Mouse (Mus musculus) left cerebral cortex, postnatal 36 days (tissue): Measurements from ENCODE around the gene Prnp. TPM values are rescaled to one million over a fixed set of nuclear protein-coding genes. Genes with fewer than 3 reads are reported as not detected.
A peak's percentile ranks its signal among the peaks of the same experiment; 100 is the strongest.

Experiments
- DNase-seq, 2 experiments: peaks; one replicate each; pipeline ENCODE4 v3.0.0; 2021 to 2022; ENCODE audit warnings: low spot score in 2 of 2, mixed read lengths in 1 of 2
- intact Hi-C: fragments of 180-260 bp; cut with DNase I; formaldehyde crosslinking; loops from one replicate; pipeline ENCODE4 v1.15.1; 2025
- total RNA-seq, 2 experiments: library from RNA; stranded (reverse); gene quantifications; 2 replicates each; pipeline ENCODE4 v1.2.3; 2021

Prnp gene
- total RNA-seq, 2 experiments from 2014 or later, result 729 to 811 TPM

GRCm38 (mm10) chr2:131905776-131906175 is 4.0 kb upstream of the Prnp start:
- intact Hi-C loops, result no loop called here
- no peak for DNase-seq

- no peak for DNase-seq
- intact Hi-C loops, result no loop called here
These were observed 3.5 kb upstream of the Prnp start for GRCm38 (mm10) chr2:131906266-131906665.

- DNase-seq, result no peak
- intact Hi-C loops, result no loop called here
These were observed 2.9 kb upstream of the Prnp start for GRCm38 (mm10) chr2:131906846-131907245.

GRCm38 (mm10) chr2:131907311-131907710 is 2.4 kb upstream of the Prnp start:
- intact Hi-C loops, result no loop called here
- no peak for DNase-seq

- intact Hi-C loops, result no loop called here
- no peak for DNase-seq
These were observed 1.3 kb upstream of the Prnp start for GRCm38 (mm10) chr2:131908351-131908861.

GRCm38 (mm10) chr2:131908906-131909305 is 822 bp upstream of the Prnp start:
- intact Hi-C loops, result no loop called here
- DNase-seq, result no peak

- no peak for DNase-seq
- intact Hi-C loops, result loop anchor here (1.0 to 5.0 kb wide), 3 partner anchors 36 to 83 kb away; no protein-coding TSS in a partner anchor
These were observed 1.1 kb downstream of the Prnp start for GRCm38 (mm10) chr2:131910847-131911246.

- DNase-seq, result no peak
- intact Hi-C loops, result loop anchor here (1.0 to 5.0 kb wide), 3 partner anchors 36 to 83 kb away; no protein-coding TSS in a partner anchor
These were observed 1.6 kb downstream of the Prnp start for GRCm38 (mm10) chr2:131911341-131911740.

- no peak for DNase-seq
- intact Hi-C loops, result loop anchor here (5.0 kb wide), 2 partner anchors 35 to 65 kb away; no protein-coding TSS in a partner anchor
These were observed 3.0 kb downstream of the Prnp start for GRCm38 (mm10) chr2:131912526-131913258.

GRCm38 (mm10) chr2:131932275-131932902 is 22.7 kb downstream of the Prnp start:
- DNase-seq, result no peak
- intact Hi-C loops, result no loop called here

- no peak for DNase-seq
- intact Hi-C loops, result no loop called here
These were observed 23.3 kb downstream of the Prnp start for GRCm38 (mm10) chr2:131933013-131933412.

- intact Hi-C loops, result no loop called here
- DNase-seq, result no peak
These were observed 23.9 kb downstream of the Prnp start for GRCm38 (mm10) chr2:131933598-131933997.

- intact Hi-C loops, result no loop called here
- DNase-seq, result no peak
These were observed 24.5 kb downstream of the Prnp start for GRCm38 (mm10) chr2:131934243-131934642.

- no peak for DNase-seq
These were observed 25.8 kb downstream of the Prnp start for GRCm38 (mm10) chr2:131935390-131936105.

GRCm38 (mm10) chr2:131936410-131936809 is 26.7 kb downstream of the Prnp start:
- DNase-seq, result no peak
- intact Hi-C loops, result no loop called here

More at GRCm38 (mm10) chr2:131935390-131936105, 25.8 kb downstream of the Prnp start:
- intact Hi-C loops, result no loop called here

- intact Hi-C loops, result loop anchor here (1.0 kb wide), 1 partner anchor 111 kb away; no protein-coding TSS in a partner anchor
- peak; percentile 64 to 65 for DNase-seq
These were observed 29.8 kb downstream of the Prnp start for GRCm38 (mm10) chr2:131939404-131940111.

- intact Hi-C loops, result no loop called here
These were observed 30.8 kb downstream of the Prnp start for GRCm38 (mm10) chr2:131940506-131940905.

GRCm38 (mm10) chr2:131941501-131941900 is 31.8 kb downstream of the Prnp start:
- no peak for DNase-seq

More at GRCm38 (mm10) chr2:131940506-131940905, 30.8 kb downstream of the Prnp start:
- DNase-seq, result peak in 1 of 2 experiments; percentile 1

GRCm38 (mm10) chr2:131944370-131944769 is 34.6 kb downstream of the Prnp start:
- intact Hi-C loops, result no loop called here
- no peak for DNase-seq

More at GRCm38 (mm10) chr2:131941501-131941900, 31.8 kb downstream of the Prnp start:
- intact Hi-C loops, result no loop called here
